Mouse (Mus musculus): ENCODE measurements around the gene Cfap97.

DNA sequence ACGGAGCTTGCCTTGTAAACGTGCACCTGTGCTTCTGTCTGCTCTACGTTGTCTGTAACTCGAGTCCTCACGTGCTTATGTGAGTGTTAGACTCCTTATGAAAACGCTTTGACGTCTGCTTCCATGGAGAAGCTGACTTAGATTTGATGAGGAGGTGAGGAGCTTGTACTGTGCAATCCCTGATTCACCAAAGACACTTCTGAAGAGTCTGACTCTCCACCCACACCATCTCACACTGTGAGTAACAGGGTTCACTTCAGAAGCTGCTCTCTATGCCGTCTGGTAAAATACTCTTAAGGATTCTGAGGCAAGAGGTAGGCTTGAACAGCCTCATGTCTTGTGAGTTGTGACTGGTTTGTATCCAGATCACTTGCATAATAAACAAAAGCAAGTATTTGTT is 41.5 kb downstream of the Cfap97 start:
- TF ChIP-seq CTCF (IDR thresholded peaks at IDR 0.05; ENCODE audit: borderline replicate concordance, extremely low read depth, insufficient read depth, insufficient read length), result no peak
- no peak for TF ChIP-seq POLR2A (IDR thresholded peaks at IDR 0.05; ENCODE audit: borderline replicate concordance, extremely low read depth, insufficient read depth, insufficient read length, poor library complexity, severe bottlenecking)
